Mouse (Mus musculus): Measurements from ENCODE around the gene Wars2. TPM values are rescaled to one million over a fixed set of nuclear protein-coding genes. Genes with fewer than 3 reads are reported as not detected.

The Wars2 gene
- polyA plus RNA-seq, 1 experiment from 2014 or later, result 2.9 TPM

GRCm38 (mm10) chr3:99257586-99258577 is 117.0 kb downstream of the Wars2 start:
- H3K27ac ChIP-seq, result no peak overlapping the region
- H3K9ac ChIP-seq, result no peak overlapping the region
- DNase-seq (no peak), ATAC-seq (ENCODE audit: low read depth) (no peak)
- peaks cover 97% of the 10 kb centered on the region for H3K27me3 ChIP-seq
- H3K9me3 ChIP-seq (replicated peaks), result no peaks in the 10 kb centered on the region
- no peak overlapping the region for H3K4me3 ChIP-seq (replicated peaks)
- 5% methylated on average over 29 of the region's 29 CpGs for WGBS (ENCODE audit: insufficient replicate concordance)
- no peak overlapping the region for H3K4me2 ChIP-seq
- no peaks in the 10 kb centered on the region for H3K36me3 ChIP-seq
- peaks cover 10% of the 10 kb centered on the region; the same call in 1 of the 2 replicates for H3K4me1 ChIP-seq (replicated peaks)

GRCm38 (mm10) chr3:99259741-99260270 is 118.9 kb downstream of the Wars2 start:
- Histone ChIP-seq H3K9ac (no peak overlapping the region), H3K4me1 (replicated peaks) (no peaks in the 10 kb centered on the region), H3K4me3 (replicated peaks) (no peak overlapping the region), H3K27me3 (peaks cover 92% of the 10 kb centered on the region), H3K4me2 (no peak overlapping the region), H3K36me3 (no peaks in the 10 kb centered on the region), H3K9me3 (replicated peaks) (no peaks in the 10 kb centered on the region), H3K27ac (no peak overlapping the region)
- 17% methylated on average over 6 of the region's 6 CpGs for WGBS (ENCODE audit: insufficient replicate concordance)
- DNase-seq (no peak), ATAC-seq (ENCODE audit: low read depth) (no peak)

- ATAC-seq (ENCODE audit: low read depth) (no peak), DNase-seq (no peak)
- Histone ChIP-seq H3K4me3 (replicated peaks) (no peak overlapping the region), H3K4me1 (replicated peaks) (no peaks in the 10 kb centered on the region), H3K9me3 (replicated peaks) (no peaks in the 10 kb centered on the region), H3K9ac (no peak overlapping the region), H3K36me3 (no peaks in the 10 kb centered on the region), H3K27me3 (peaks cover 90% of the 10 kb centered on the region), H3K27ac (no peak overlapping the region), H3K4me2 (no peak overlapping the region)
- 30% methylated on average over 2 of the region's 2 CpGs for WGBS (ENCODE audit: insufficient replicate concordance)
Observed at GRCm38 (mm10) chr3:99260395-99260794, 119.5 kb downstream of the Wars2 start.

- Histone ChIP-seq H3K36me3 (no peaks in the 10 kb centered on the region), H3K9me3 (replicated peaks) (no peaks in the 10 kb centered on the region), H3K4me2 (no peak overlapping the region), H3K9ac (no peak overlapping the region), H3K4me3 (replicated peaks) (no peak overlapping the region), H3K27me3 (peaks cover 87% of the 10 kb centered on the region), H3K27ac (no peak overlapping the region), H3K4me1 (replicated peaks) (no peaks in the 10 kb centered on the region)
- 2% methylated on average over 18 of the region's 18 CpGs for WGBS (ENCODE audit: insufficient replicate concordance)
- ATAC-seq (ENCODE audit: low read depth), result no peak
- DNase-seq, result no peak
Observed at GRCm38 (mm10) chr3:99261371-99261791, 120.5 kb downstream of the Wars2 start.

- Histone ChIP-seq H3K4me1 (replicated peaks) (no peaks in the 10 kb centered on the region), H3K27me3 (peaks cover 84% of the 10 kb centered on the region), H3K9me3 (replicated peaks) (no peaks in the 10 kb centered on the region), H3K27ac (no peak overlapping the region), H3K4me3 (replicated peaks) (no peak overlapping the region), H3K36me3 (no peaks in the 10 kb centered on the region), H3K9ac (no peak overlapping the region), H3K4me2 (no peak overlapping the region)
- no peak for ATAC-seq (ENCODE audit: low read depth)
- no peak for DNase-seq
- 16% methylated on average over 2 of the region's 2 CpGs for WGBS (ENCODE audit: insufficient replicate concordance)
Observed at GRCm38 (mm10) chr3:99261986-99262385, 121.1 kb downstream of the Wars2 start.

GRCm38 (mm10) chr3:99263471-99263903 is 122.6 kb downstream of the Wars2 start:
- 22% methylated on average over 9 of the region's 9 CpGs for WGBS (ENCODE audit: insufficient replicate concordance)
- no peak for DNase-seq

GRCm38 (mm10) chr3:99264695-99265094 is 123.8 kb downstream of the Wars2 start:
- ATAC-seq (ENCODE audit: low read depth) (no peak), DNase-seq (no peak)
- H3K9ac ChIP-seq, result no peak overlapping the region
- H3K9me3 ChIP-seq (replicated peaks), result no peaks in the 10 kb centered on the region
- WGBS (ENCODE audit: insufficient replicate concordance), result 23% methylated on average over 7 of the region's 7 CpGs
- H3K36me3 ChIP-seq, result no peaks in the 10 kb centered on the region
- H3K27me3 ChIP-seq, result peaks cover 58% of the 10 kb centered on the region
- no peak overlapping the region for H3K4me2 ChIP-seq
- H3K4me3 ChIP-seq (replicated peaks), result no peak overlapping the region
- no peak overlapping the region for H3K27ac ChIP-seq
- H3K4me1 ChIP-seq (replicated peaks), result no peaks in the 10 kb centered on the region

More at GRCm38 (mm10) chr3:99263471-99263903, 122.6 kb downstream of the Wars2 start:
- no peak for ATAC-seq (ENCODE audit: low read depth)
- no peaks in the 10 kb centered on the region for H3K9me3 ChIP-seq (replicated peaks)
- H3K27ac ChIP-seq, result no peak overlapping the region
- peaks cover 69% of the 10 kb centered on the region for H3K27me3 ChIP-seq
- H3K9ac ChIP-seq, result no peak overlapping the region
- no peaks in the 10 kb centered on the region for H3K4me1 ChIP-seq (replicated peaks)
- no peaks in the 10 kb centered on the region for H3K36me3 ChIP-seq
- no peak overlapping the region for H3K4me3 ChIP-seq (replicated peaks)
- no peak overlapping the region for H3K4me2 ChIP-seq

- H3K9me3 ChIP-seq (replicated peaks), result no peaks in the 10 kb centered on the region
- H3K36me3 ChIP-seq, result no peaks in the 10 kb centered on the region
- H3K4me3 ChIP-seq (replicated peaks), result no peak overlapping the region
- H3K4me2 ChIP-seq, result no peak overlapping the region
- DNase-seq (no peak), ATAC-seq (ENCODE audit: low read depth) (no peak)
- peaks cover 39% of the 10 kb centered on the region for H3K27me3 ChIP-seq
- H3K4me1 ChIP-seq (replicated peaks), result no peaks in the 10 kb centered on the region
- H3K27ac ChIP-seq, result no peak overlapping the region
- H3K9ac ChIP-seq, result no peak overlapping the region
- 52% methylated on average over 10 of the region's 10 CpGs for WGBS (ENCODE audit: insufficient replicate concordance)
Observed at GRCm38 (mm10) chr3:99266752-99267303, 126.0 kb downstream of the Wars2 start.

GRCm38 (mm10) chr3:99277973-99278580 is 137.2 kb downstream of the Wars2 start:
- no peaks in the 10 kb centered on the region for H3K36me3 ChIP-seq
- 49% methylated on average over 12 of the region's 12 CpGs for WGBS (ENCODE audit: insufficient replicate concordance)
- no peak for DNase-seq

GRCm38 (mm10) chr3:99279718-99280117 is 138.8 kb downstream of the Wars2 start:
- H3K9ac ChIP-seq, result no peak overlapping the region
- H3K4me1 ChIP-seq (replicated peaks), result no peaks in the 10 kb centered on the region
- H3K27ac ChIP-seq, result no peak overlapping the region
- no peak overlapping the region for H3K4me3 ChIP-seq (replicated peaks)
- 52% methylated on average over 3 of the region's 3 CpGs for WGBS (ENCODE audit: insufficient replicate concordance)
- H3K27me3 ChIP-seq, result no peaks in the 10 kb centered on the region
- H3K4me2 ChIP-seq, result no peak overlapping the region
- no peaks in the 10 kb centered on the region for H3K36me3 ChIP-seq
- H3K9me3 ChIP-seq (replicated peaks), result no peaks in the 10 kb centered on the region
- ATAC-seq (ENCODE audit: low read depth), result no peak
- no peak for DNase-seq

More at GRCm38 (mm10) chr3:99277973-99278580, 137.2 kb downstream of the Wars2 start:
- no peak for ATAC-seq (ENCODE audit: low read depth)
- no peak overlapping the region for H3K27ac ChIP-seq
- H3K4me2 ChIP-seq, result no peak overlapping the region
- H3K9ac ChIP-seq, result no peak overlapping the region
- H3K27me3 ChIP-seq, result no peaks in the 10 kb centered on the region
- no peak overlapping the region for H3K4me3 ChIP-seq (replicated peaks)
- H3K9me3 ChIP-seq (replicated peaks), result no peaks in the 10 kb centered on the region
- H3K4me1 ChIP-seq (replicated peaks), result no peaks in the 10 kb centered on the region

GRCm38 (mm10) chr3:99281453-99281852 is 140.6 kb downstream of the Wars2 start:
- no peaks in the 10 kb centered on the region for H3K27me3 ChIP-seq
- no peak overlapping the region for H3K9ac ChIP-seq
- H3K4me3 ChIP-seq (replicated peaks), result no peak overlapping the region
- ATAC-seq (ENCODE audit: low read depth) (no peak), DNase-seq (no peak)
- H3K27ac ChIP-seq, result no peak overlapping the region
- no peaks in the 10 kb centered on the region for H3K36me3 ChIP-seq
- 48% methylated on average over 4 of the region's 4 CpGs for WGBS (ENCODE audit: insufficient replicate concordance)
- no peaks in the 10 kb centered on the region for H3K9me3 ChIP-seq (replicated peaks)
- no peak overlapping the region for H3K4me2 ChIP-seq
- H3K4me1 ChIP-seq (replicated peaks), result no peaks in the 10 kb centered on the region
